Mouse (Mus musculus) kidney, adult 2 months (tissue): ENCODE measurements around the gene Kcnn4. TPM values are rescaled to one million over a fixed set of nuclear protein-coding genes. Genes with fewer than 3 reads are reported as not detected.

ENCODE experiments used
- DNase-seq: peaks from one replicate; pipeline ENCODE4 v3.0.0; 2021
- H3K27ac ChIP-seq: fragments of 200-500 bp; 2 replicates; pipeline ENCODE4 v1.5.1; 2012; ENCODE audit warnings: low read depth, low read length, control low read depth, inconsistent platforms; ENCODE audit not compliant: insufficient read depth
- H3K27me3 ChIP-seq: fragments of 200-500 bp; replicated peaks from 2 replicates; pipeline ENCODE4 v1.6.1; 2012; ENCODE audit warnings: mild to moderate bottlenecking, moderate library complexity, low read length, inconsistent platforms; ENCODE audit not compliant: control insufficient read depth, insufficient read depth
- H3K36me3 ChIP-seq: fragments of 200-500 bp; 2 replicates; pipeline ENCODE4 v1.6.1; 2012; ENCODE audit warnings: mild to moderate bottlenecking, moderate library complexity, low read length, inconsistent platforms; ENCODE audit not compliant: control insufficient read depth, insufficient read depth
- H3K4me1 ChIP-seq: fragments of 200-500 bp; 2 replicates; pipeline ENCODE4 v1.6.1; 2011; ENCODE audit warnings: low read length; ENCODE audit not compliant: control insufficient read depth, insufficient read depth
- H3K4me3 ChIP-seq: fragments of 200-500 bp; 2 replicates; pipeline ENCODE4 v1.5.1; 2011; ENCODE audit warnings: mild to moderate bottlenecking, low read depth, low read length, control low read depth; ENCODE audit not compliant: insufficient read depth
- CTCF ChIP-seq: fragments of 200-500 bp; conservative IDR thresholded peaks from 2 replicates; pipeline ENCODE4 v1.5.1; 2011; ENCODE audit warnings: low read depth, mild to moderate bottlenecking, control low read depth, low read length, moderate library complexity, mixed read lengths; ENCODE audit not compliant: insufficient read depth, insufficient read length
- POLR2A ChIP-seq: fragments of 200-500 bp; IDR thresholded peaks from one replicate; pipeline ENCODE4 v1.6.1; 2011; ENCODE audit warnings: low read depth, low read length, control low read depth
- WGBS: fragments of 180-500 bp; shearing (Covaris S2); methylation state at CpG from one replicate; pipeline ENCODE4 v1.1.7; 2018; 5-methylcytosine and 5-hydroxymethylcytosine counted together
- polyA plus RNA-seq: library from polyadenylated mRNA; depleted of rRNA; stranded (reverse); fragments of >200 nt; gene quantifications from 2 replicates; pipeline ENCODE4 v1.2.3, GENCODE M21; 2012; rRNA removed

Gene Kcnn4
- polyA plus RNA-seq, result 2.3 and 4.1 TPM in 2 replicates

DNA sequence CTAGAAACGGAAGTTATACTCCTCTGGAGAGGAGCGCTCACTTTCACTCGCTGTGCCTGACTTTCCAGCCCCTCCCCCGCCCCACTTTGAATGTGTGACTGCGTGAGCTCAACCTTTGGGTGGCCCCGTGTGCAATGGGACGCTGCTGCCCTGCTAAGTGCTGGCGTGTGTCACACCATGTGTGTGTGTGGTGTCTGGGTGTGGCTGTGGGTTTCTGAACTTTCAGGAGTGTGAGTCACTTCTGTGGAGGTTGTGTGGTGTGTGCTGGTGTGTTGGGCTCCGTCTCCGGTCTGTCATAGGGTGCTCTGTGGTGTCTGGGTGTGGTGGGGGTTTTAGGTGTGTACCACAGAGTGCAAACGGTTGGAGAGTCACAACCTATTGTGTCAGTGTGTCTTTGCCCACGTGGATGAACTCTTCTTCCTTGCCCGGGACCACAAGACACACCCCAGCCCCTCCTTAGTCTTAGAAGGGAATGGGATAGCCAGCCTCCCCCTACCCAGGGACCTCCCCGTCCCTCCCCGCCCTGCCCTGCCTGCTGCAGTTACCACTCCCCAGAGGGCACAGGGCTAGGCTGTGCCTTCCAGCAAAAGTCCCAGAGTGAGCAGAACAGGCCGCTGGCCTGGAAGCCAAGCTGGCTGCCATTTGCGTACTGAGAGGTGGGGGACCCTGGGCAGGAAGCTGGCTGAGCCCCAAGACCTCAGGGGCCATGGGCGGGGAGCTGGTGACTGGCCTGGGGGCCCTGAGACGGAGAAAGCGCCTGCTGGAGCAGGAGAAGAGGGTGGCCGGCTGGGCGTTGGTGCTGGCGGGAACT is at the start of gene Kcnn4:
TSS of gene Kcnn4 (plus strand) at position 533 of the 811 bp plus-strand sequence.
- no peaks in the 10 kb centered on the region for H3K36me3 ChIP-seq
- DNase-seq, result no peak
- H3K4me1 ChIP-seq, result no peaks in the 10 kb centered on the region
- no peaks in the 10 kb centered on the region for H3K27me3 ChIP-seq
- TF ChIP-seq POLR2A (no peak), CTCF (no peak)
- H3K4me3 ChIP-seq, result no peak within 1 kb of the TSS
- H3K27ac ChIP-seq, result no peak within 1 kb of the TSS
- WGBS, result 33% methylated on average over 23 of the region's 23 CpGs

DNA sequence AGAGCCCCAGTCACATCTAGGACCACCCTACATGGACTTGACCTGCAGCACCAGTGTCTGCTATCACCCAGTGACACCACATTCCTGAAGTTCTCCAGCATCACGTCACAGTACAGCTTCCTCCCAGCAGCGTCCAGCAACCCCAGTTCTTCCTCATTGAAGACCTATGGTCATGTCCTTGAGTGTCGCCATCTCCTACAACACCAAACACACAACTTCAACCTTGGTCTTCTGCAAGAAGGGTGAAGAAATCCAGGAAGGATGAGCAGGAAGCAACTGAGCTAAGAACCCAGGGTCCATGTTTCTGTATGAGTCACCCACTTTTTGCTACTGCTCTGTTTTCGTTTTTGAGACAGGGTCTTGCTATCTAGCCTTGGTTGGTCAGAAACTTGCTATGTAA is 47.5 kb upstream of the Kcnn4 start:
- no peak overlapping the region for H3K27ac ChIP-seq
- TF ChIP-seq POLR2A (no peak), CTCF (no peak)
- H3K4me1 ChIP-seq, result no peaks in the 10 kb centered on the region
- no peaks in the 10 kb centered on the region for H3K36me3 ChIP-seq
- no peak for DNase-seq
- H3K4me3 ChIP-seq, result no peak overlapping the region
- H3K27me3 ChIP-seq, result no peaks in the 10 kb centered on the region
- 73% methylated on average over 4 of the region's 4 CpGs for WGBS

DNA sequence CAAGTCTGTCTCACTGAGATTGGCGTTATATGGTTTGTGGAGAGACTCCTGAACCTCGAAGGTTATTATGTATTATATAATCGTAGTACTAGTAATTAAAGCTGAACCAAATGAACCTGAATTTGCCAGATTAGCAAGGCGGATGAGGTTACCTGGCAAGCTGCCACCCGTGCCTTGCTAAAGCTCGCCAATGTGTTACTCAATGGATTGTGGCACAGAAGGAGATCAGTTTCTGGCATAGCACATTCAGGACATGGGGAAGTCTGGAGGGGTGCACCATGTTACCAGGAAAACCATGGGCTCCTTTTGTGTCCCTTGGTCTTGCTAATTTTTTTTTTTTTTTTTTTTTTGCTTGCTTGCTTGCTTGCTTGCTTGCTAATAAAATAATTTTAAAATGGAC is 44.9 kb upstream of the Kcnn4 start:
- TF ChIP-seq CTCF (no peak), POLR2A (no peak)
- peak; percentile 35 for DNase-seq
- H3K36me3 ChIP-seq, result no peaks in the 10 kb centered on the region
- no peaks in the 10 kb centered on the region for H3K4me1 ChIP-seq
- no peak overlapping the region for H3K4me3 ChIP-seq
- no peak overlapping the region for H3K27ac ChIP-seq
- H3K27me3 ChIP-seq, result no peaks in the 10 kb centered on the region
- 70% methylated on average over 6 of the region's 6 CpGs for whole genome bisulfite sequencing

DNA sequence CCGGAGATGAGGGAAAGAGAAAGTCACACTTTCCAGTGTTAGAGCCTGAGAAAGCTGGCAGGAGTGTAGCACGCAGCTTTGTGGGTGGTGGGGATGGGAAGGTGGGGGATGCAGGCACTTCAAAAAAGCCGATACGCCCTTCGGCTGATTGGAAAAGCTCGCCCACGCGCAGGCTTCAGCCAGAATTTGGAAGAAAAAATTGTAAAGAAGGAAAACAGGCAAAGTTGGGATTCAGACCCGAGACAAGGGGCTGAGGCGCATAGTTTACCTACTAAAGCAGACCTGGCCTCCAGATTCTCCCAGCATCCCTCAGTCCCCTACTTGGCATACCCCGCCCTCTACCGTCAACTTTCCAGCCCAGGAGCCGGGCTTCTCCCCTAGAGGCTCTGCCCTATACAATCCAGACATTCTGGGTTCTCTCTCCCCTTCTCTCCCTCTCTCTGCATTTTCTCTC is 44.4 kb upstream of the Kcnn4 start:
- Histone ChIP-seq H3K4me3 (no peak overlapping the region; the same call in 1 of the 2 replicates), H3K27me3 (no peaks in the 10 kb centered on the region)

DNA sequence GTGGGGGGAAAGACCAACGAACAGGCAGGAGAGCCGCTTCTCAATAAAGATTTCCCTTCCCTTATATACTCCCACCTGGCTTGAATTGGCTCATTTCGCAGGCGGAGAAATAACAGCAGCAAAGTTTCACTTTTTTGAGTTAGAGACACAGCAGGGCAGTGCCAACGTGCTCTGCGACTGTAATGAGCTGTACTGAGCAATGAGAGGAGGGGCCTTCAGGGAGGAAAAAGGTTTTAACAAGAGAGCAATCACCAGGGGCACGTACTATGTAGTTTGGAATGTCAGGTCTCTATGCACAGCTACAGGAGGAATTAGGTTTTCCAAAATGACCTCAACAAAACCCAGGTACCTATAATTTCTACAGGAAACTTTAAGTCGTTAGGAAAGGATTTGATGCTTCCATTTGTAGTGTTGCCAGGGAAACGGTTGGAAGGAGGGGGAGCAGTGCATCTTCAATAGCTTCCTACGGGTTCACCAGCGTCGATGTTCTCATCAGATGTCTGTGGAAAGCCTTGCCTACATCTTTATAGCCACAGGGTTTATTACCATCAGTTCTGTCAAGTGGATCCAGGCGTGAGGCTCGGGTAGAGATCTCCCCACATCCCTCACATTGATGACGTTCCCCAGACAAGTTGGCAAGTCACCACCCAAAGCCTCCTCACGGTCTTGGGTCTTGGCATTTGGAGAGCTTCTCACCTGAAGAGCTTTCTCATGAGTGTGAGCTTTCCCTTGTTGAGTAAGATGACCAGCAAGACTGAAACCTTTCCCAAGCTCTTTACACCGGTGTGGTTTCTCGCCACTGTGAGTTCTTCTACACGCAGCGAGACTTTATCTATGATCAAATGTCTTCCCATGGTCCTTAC is 43.6 kb upstream of the Kcnn4 start:
- WGBS, result 40% methylated on average over 20 of the region's 20 CpGs
- H3K4me3 ChIP-seq, result no peak overlapping the region
- H3K27ac ChIP-seq, result no peak overlapping the region
- H3K36me3 ChIP-seq, result no peaks in the 10 kb centered on the region
- no peaks in the 10 kb centered on the region for H3K4me1 ChIP-seq
- H3K27me3 ChIP-seq, result no peaks in the 10 kb centered on the region
- no peak for DNase-seq
- TF ChIP-seq POLR2A (no peak), CTCF (no peak)

More for the DNA sequence above, 44.4 kb upstream of the Kcnn4 start:
- no peaks in the 10 kb centered on the region for H3K36me3 ChIP-seq
- DNase-seq, result no peak
- no peaks in the 10 kb centered on the region for H3K4me1 ChIP-seq
- WGBS, result 11% methylated on average over 13 of the region's 13 CpGs
- no peak for TF ChIP-seq CTCF
- TF ChIP-seq POLR2A, result no peak
- no peak overlapping the region for H3K27ac ChIP-seq

DNA sequence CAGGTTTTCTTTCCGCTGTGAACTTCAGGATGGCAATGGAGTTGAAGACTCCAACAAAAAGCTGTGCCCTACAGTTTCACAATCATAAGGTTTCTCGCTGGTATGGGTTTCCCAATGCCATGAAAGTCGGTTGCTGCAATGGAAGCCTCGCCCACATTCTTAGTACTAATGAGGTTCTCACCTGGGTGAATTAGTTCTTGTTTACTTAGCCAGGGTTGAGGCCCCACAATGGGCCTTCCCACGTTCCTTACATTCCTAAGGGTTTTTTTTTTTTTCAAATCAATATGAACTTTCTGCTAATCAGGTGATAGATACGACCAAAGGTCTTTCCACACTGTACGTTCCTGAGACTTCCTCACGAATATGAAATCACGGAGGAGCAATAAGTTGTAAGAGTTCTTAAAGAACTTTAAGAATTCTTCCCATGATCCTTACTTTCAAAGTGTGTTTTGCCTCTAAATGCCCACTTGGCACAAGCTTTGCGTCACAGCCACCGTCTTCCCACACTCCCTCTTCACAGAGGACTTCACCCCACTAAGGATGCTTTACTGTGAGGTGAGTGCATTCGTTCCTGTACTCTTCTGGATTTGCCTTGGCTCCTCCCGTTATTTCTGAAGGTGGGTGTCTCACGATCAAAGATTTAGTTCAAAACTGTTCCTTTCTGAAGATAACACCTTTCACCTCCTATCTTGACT is 42.6 kb upstream of the Kcnn4 start:
- no peak for DNase-seq
- Histone ChIP-seq H3K4me1 (no peaks in the 10 kb centered on the region), H3K36me3 (no peaks in the 10 kb centered on the region), H3K27me3 (no peaks in the 10 kb centered on the region), H3K4me3 (no peak overlapping the region), H3K27ac (no peak overlapping the region)
- TF ChIP-seq CTCF, result no peak
- no peak for TF ChIP-seq POLR2A
- WGBS, result 74% methylated on average over 14 of the region's 14 CpGs
